Mouse (Mus musculus): ENCODE data around the gene Efcab5. TPM values are rescaled to one million over a fixed set of nuclear protein-coding genes. Genes with fewer than 3 reads are reported as not detected.

The Efcab5 gene
- total and polyA plus RNA-seq, 3 experiments = 0.20 to 0.52 (median 0.45) TPM

- Histone ChIP-seq H3K79me2 (replicated peaks; ENCODE audit: control insufficient read depth, insufficient read depth, low read length) (no peaks in the 10 kb centered on the region; the same call in 1 of the 2 replicates), H3K4me1 (ENCODE audit: control insufficient read depth, insufficient read depth, low read length) (peaks cover 1% of the 10 kb centered on the region), H3K27me3 (ENCODE audit: control insufficient read depth, insufficient read depth, low read length) (no peaks in the 10 kb centered on the region), H3K27ac (peak overlapping the region; percentile 87), H3K36me3 (ENCODE audit: control insufficient read depth, insufficient read depth, low read length) (peaks cover 2% of the 10 kb centered on the region; the same call in 1 of the 2 replicates), H3K4me3 (peak overlapping the region; percentile 89), H3K9ac (ENCODE audit: low read depth, low read length) (peak overlapping the region; percentile 95)
- WGBS = 3% methylated on average over 11 of the region's 11 CpGs
- no peak for DNase-seq
- intact Hi-C loops (cut with DNase I) = loop anchor here (2.0 to 10.0 kb wide), 5 partner anchors 115 to 392 kb away; partner anchors contain the start of genes Coro6, Git1 and Taok1
- no peak for TF ChIP-seq CTCF (IDR thresholded peaks at IDR 0.05)
- no peak for TF ChIP-seq EP300 (IDR thresholded peaks at IDR 0.05; ENCODE audit: insufficient read depth, low read depth, low read length)
- TF ChIP-seq POLR2A (IDR thresholded peaks at IDR 0.05; ENCODE audit: insufficient read depth, low read depth, low read length) = no peak
Observed at GRCm38 (mm10) chr11:77215483-77215882, 26.7 kb upstream of the Efcab5 start.

- peak; percentile 48 to 61 for DNase-seq
Observed at GRCm38 (mm10) chr11:77214755-77215154, 26.0 kb upstream of the Efcab5 start.

GRCm38 (mm10) chr11:77214142-77214692 is 25.4 kb upstream of the Efcab5 start:
- H3K27ac ChIP-seq = no peak overlapping the region
- TF ChIP-seq CTCF (IDR thresholded peaks at IDR 0.05) (no peak), EP300 (IDR thresholded peaks at IDR 0.05; ENCODE audit: insufficient read depth, low read depth, low read length) (no peak), POLR2A (IDR thresholded peaks at IDR 0.05; ENCODE audit: insufficient read depth, low read depth, low read length) (no peak)
- no peaks in the 10 kb centered on the region; the same call in 1 of the 2 replicates for H3K79me2 ChIP-seq (replicated peaks; ENCODE audit: control insufficient read depth, insufficient read depth, low read length)
- 93% methylated on average over 1 of the region's 1 CpGs for WGBS
- no peak overlapping the region for H3K4me3 ChIP-seq
- H3K36me3 ChIP-seq (ENCODE audit: control insufficient read depth, insufficient read depth, low read length) = peaks cover 2% of the 10 kb centered on the region; the same call in 1 of the 2 replicates
- no peak for DNase-seq
- no peaks in the 10 kb centered on the region for H3K27me3 ChIP-seq (ENCODE audit: control insufficient read depth, insufficient read depth, low read length)
- H3K9ac ChIP-seq (ENCODE audit: low read depth, low read length) = no peak overlapping the region
- intact Hi-C loops (cut with DNase I) = loop anchor here (1.0 to 10.0 kb wide), 3 partner anchors 94 to 281 kb away; partner anchors contain the start of gene Git1
- H3K4me1 ChIP-seq (ENCODE audit: control insufficient read depth, insufficient read depth, low read length) = peaks cover under 1% of the 10 kb centered on the region

More at GRCm38 (mm10) chr11:77214755-77215154, 26.0 kb upstream of the Efcab5 start:
- H3K27ac ChIP-seq = peak overlapping the region; percentile 15; the same call in 1 of the 2 replicates
- no peak overlapping the region for H3K9ac ChIP-seq (ENCODE audit: low read depth, low read length)
- peaks cover 1% of the 10 kb centered on the region for H3K4me1 ChIP-seq (ENCODE audit: control insufficient read depth, insufficient read depth, low read length)
- H3K27me3 ChIP-seq (ENCODE audit: control insufficient read depth, insufficient read depth, low read length) = no peaks in the 10 kb centered on the region
- TF ChIP-seq POLR2A (IDR thresholded peaks at IDR 0.05; ENCODE audit: insufficient read depth, low read depth, low read length) (no peak), EP300 (IDR thresholded peaks at IDR 0.05; ENCODE audit: insufficient read depth, low read depth, low read length) (peak; percentile 19; the same call in 1 of the 2 replicates), CTCF (IDR thresholded peaks at IDR 0.05) (peak; percentile 94; the same call in 1 of the 2 replicates)
- H3K36me3 ChIP-seq (ENCODE audit: control insufficient read depth, insufficient read depth, low read length) = peaks cover 2% of the 10 kb centered on the region; the same call in 1 of the 2 replicates
- intact Hi-C loops (cut with DNase I) = loop anchor here (1.0 to 10.0 kb wide), 6 partner anchors 94 to 393 kb away; partner anchors contain the start of genes Coro6, Git1 and Taok1
- no peak overlapping the region for H3K4me3 ChIP-seq
- H3K79me2 ChIP-seq (replicated peaks; ENCODE audit: control insufficient read depth, insufficient read depth, low read length) = no peaks in the 10 kb centered on the region; the same call in 1 of the 2 replicates
- WGBS = 0% methylated on average over 1 of the region's 1 CpGs

- H3K4me1 ChIP-seq (ENCODE audit: control insufficient read depth, insufficient read depth, low read length) = peaks cover 3% of the 10 kb centered on the region
- intact Hi-C loops (cut with DNase I) = no loop called here
- H3K4me3 ChIP-seq = no peak overlapping the region
- no peaks in the 10 kb centered on the region for H3K36me3 ChIP-seq (ENCODE audit: control insufficient read depth, insufficient read depth, low read length)
- WGBS = 50% methylated on average over 1 of the region's 1 CpGs
- H3K27me3 ChIP-seq (ENCODE audit: control insufficient read depth, insufficient read depth, low read length) = no peaks in the 10 kb centered on the region
- H3K27ac ChIP-seq = no peak overlapping the region
- H3K9ac ChIP-seq (ENCODE audit: low read depth, low read length) = no peak overlapping the region
- no peak for DNase-seq
- H3K79me2 ChIP-seq (replicated peaks; ENCODE audit: control insufficient read depth, insufficient read depth, low read length) = no peaks in the 10 kb centered on the region
- TF ChIP-seq CTCF (IDR thresholded peaks at IDR 0.05) = no peak
- TF ChIP-seq EP300 (IDR thresholded peaks at IDR 0.05; ENCODE audit: insufficient read depth, low read depth, low read length) = no peak
- no peak for TF ChIP-seq POLR2A (IDR thresholded peaks at IDR 0.05; ENCODE audit: insufficient read depth, low read depth, low read length)
Observed at GRCm38 (mm10) chr11:77200703-77201102, 11.9 kb upstream of the Efcab5 start.

GRCm38 (mm10) chr11:77199636-77200035 is 10.9 kb upstream of the Efcab5 start:
- H3K27me3 ChIP-seq (ENCODE audit: control insufficient read depth, insufficient read depth, low read length) = no peaks in the 10 kb centered on the region
- intact Hi-C loops (cut with DNase I) = no loop called here

More at GRCm38 (mm10) chr11:77199636-77200035, 10.9 kb upstream of the Efcab5 start:
- no peak for TF ChIP-seq POLR2A (IDR thresholded peaks at IDR 0.05; ENCODE audit: insufficient read depth, low read depth, low read length)
- no peak for TF ChIP-seq CTCF (IDR thresholded peaks at IDR 0.05)
- TF ChIP-seq EP300 (IDR thresholded peaks at IDR 0.05; ENCODE audit: insufficient read depth, low read depth, low read length) = no peak
- no peaks in the 10 kb centered on the region for H3K36me3 ChIP-seq (ENCODE audit: control insufficient read depth, insufficient read depth, low read length)
- no peaks in the 10 kb centered on the region for H3K79me2 ChIP-seq (replicated peaks; ENCODE audit: control insufficient read depth, insufficient read depth, low read length)
- H3K27ac ChIP-seq = no peak overlapping the region
- peaks cover 3% of the 10 kb centered on the region for H3K4me1 ChIP-seq (ENCODE audit: control insufficient read depth, insufficient read depth, low read length)
- no peak overlapping the region for H3K9ac ChIP-seq (ENCODE audit: low read depth, low read length)
- no peak for DNase-seq
- WGBS = 68% methylated on average over 4 of the region's 4 CpGs
- H3K4me3 ChIP-seq = no peak overlapping the region
